Mouse (Mus musculus) ES-E14 (cell line): ENCODE data around the gene Cpne5.

Experiments
- HCFC1 ChIP-seq: IDR thresholded peaks from 2 replicates; pipeline ENCODE4 v1.6.1; 2012; ENCODE audit warnings: low read length, inconsistent platforms, borderline replicate concordance; ENCODE audit not compliant: insufficient read depth
- ZC3H11A ChIP-seq: IDR thresholded peaks from 2 replicates; pipeline ENCODE4 v1.6.1; 2012; ENCODE audit warnings: low read depth, mild to moderate bottlenecking, inconsistent platforms, low read length, borderline replicate concordance
- ZNF384 ChIP-seq: IDR thresholded peaks from 2 replicates; pipeline ENCODE4 v1.6.1; 2012; ENCODE audit warnings: low read depth, low read length, inconsistent platforms

- TF ChIP-seq ZNF384 (no peak), ZC3H11A (no peak), HCFC1 (no peak)
Measured at GRCm38 (mm10) chr17:29253236-29253635, 15.3 kb upstream of the Cpne5 start.
